Mouse (Mus musculus) lung, postnatal 0 days (tissue): ENCODE results near the gene Zdhhc3.

Experiments used
- CTCF ChIP-seq: IDR thresholded peaks from 2 replicates; pipeline ENCODE4 v1.5.1; 2016; ENCODE audit warnings: antibody characterized with exemption, mild to moderate bottlenecking
- EP300 ChIP-seq: IDR thresholded peaks from 2 replicates; pipeline ENCODE4 v1.6.1; 2016; ENCODE audit warnings: antibody characterized with exemption, mild to moderate bottlenecking, control low read depth

DNA sequence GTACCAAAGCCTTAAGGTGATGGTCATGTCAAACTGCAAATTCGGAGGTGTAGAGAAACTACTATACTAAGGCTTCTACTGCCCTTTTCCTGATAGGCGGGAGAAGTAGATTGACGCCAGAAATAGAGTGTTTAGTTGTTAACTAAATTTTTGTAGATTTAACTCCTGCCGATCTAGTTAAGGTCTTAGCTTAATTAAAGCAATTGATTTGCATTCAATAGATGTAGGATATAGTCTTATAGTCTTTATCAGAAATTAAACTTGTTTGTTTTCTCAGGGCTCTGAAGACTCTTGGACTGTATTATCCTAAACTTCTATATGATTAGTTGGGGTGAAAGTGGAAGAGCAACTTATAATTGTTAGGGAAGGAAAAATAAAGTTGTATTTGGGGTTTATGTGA lies 5.8 kb downstream of the Zdhhc3 start:
- no peak for TF ChIP-seq EP300
- TF ChIP-seq CTCF = no peak
